Mouse (Mus musculus): Measurements from ENCODE around the gene Git2. TPM values are rescaled to one million over a fixed set of nuclear protein-coding genes. Genes with fewer than 3 reads are reported as not detected.

The Git2 gene
- polyA plus RNA-seq, 1 experiment = 21.6 TPM

DNA sequence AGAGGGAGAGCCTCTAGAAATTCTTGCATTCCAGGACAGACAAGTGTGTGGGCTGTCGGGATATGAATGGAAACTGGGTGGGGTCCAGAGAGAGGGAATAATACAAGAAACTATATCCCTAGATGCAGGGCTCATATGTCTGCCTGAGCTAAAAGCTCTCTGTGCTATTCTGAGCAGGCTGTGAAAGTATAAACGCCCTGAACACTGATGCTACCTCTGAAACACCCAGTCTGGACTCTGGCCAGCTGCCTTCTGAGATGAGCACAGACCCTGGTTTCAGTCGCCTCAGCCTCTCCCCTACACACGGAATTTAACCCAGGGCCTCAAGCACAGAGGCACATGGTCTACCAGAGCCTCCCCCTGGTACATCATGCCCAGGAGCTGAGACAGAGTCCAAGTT is 34.7 kb downstream of the Git2 start:
- no peak overlapping the region for H3K4me2 ChIP-seq (ENCODE audit: low read depth)
- no peaks in the 10 kb centered on the region for H3K27me3 ChIP-seq (ENCODE audit: control insufficient read depth, insufficient read depth, insufficient read length)
- H3K79me2 ChIP-seq (ENCODE audit: control insufficient read depth, insufficient read depth) = no peaks in the 10 kb centered on the region
- peaks cover 25% of the 10 kb centered on the region for H3K36me3 ChIP-seq (ENCODE audit: control insufficient read depth, insufficient read depth)
- no peak overlapping the region for H3ac ChIP-seq (ENCODE audit: control insufficient read depth, insufficient read length)
- TF ChIP-seq MAX (IDR thresholded peaks at IDR 0.05; ENCODE audit: low read depth) (no peak), MYOG (IDR thresholded peaks at IDR 0.05; ENCODE audit: control insufficient read depth in 1 of 3, insufficient read depth in 1 of 3, insufficient read length in 2 of 3, low read depth in 2 of 3) (no peak), POLR2AphosphoS2 (IDR thresholded peaks at IDR 0.05; ENCODE audit: insufficient read length, low read depth) (no peak), TCF12 (IDR thresholded peaks at IDR 0.05; ENCODE audit: insufficient read depth, poor library complexity, severe bottlenecking) (no peak), USF1 (IDR thresholded peaks at IDR 0.05; ENCODE audit: low read depth) (no peak), POLR2A (IDR thresholded peaks at IDR 0.05; ENCODE audit: insufficient read length, low read depth) (no peak), MYOD1 (IDR thresholded peaks at IDR 0.05; ENCODE audit: control insufficient read depth in 1 of 3, insufficient read length in 2 of 3, low read depth in 2 of 3) (no peak), TCF3 (IDR thresholded peaks at IDR 0.05; ENCODE audit: insufficient read length, low read depth) (no peak), SRF (IDR thresholded peaks at IDR 0.05; ENCODE audit: control insufficient read depth, insufficient read length, low read depth) (no peak), E2F4 (IDR thresholded peaks at IDR 0.05; ENCODE audit: insufficient read depth) (no peak), CEBPB (IDR thresholded peaks at IDR 0.05; ENCODE audit: insufficient read depth, poor library complexity, severe bottlenecking) (no peak), REST (IDR thresholded peaks at IDR 0.05; ENCODE audit: insufficient read depth, insufficient read length) (no peak)
- H3K4me3 ChIP-seq = no peak overlapping the region

DNA sequence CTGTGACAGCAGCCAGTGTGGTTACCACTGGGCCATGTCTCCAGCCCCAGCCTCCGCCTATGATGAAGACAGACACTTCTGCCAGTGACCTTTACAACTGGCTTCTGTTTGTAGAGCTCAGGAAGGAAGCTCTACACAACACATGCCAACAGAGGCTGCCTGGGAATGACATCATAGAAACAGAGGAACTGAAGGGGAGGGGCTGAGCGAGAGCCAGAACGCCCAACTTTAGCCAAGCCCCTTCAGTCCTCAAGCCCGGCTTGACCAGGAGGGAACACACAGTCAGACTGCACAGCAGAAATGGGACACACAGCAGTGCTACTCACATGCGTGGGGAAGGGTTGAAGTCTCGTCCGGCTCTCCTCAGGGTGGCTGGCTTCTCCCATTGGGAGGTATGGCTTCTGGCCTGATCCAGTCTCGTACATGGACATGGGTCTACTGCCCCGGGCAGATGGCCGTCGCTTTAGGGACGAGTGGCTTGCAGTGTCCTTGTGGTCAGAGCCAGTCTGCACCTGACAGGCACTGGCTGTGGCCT is 36.5 kb downstream of the Git2 start:
- H3K4me3 ChIP-seq = no peak overlapping the region
- no peaks in the 10 kb centered on the region for H3K27me3 ChIP-seq (ENCODE audit: control insufficient read depth, insufficient read depth, insufficient read length)
- no peak overlapping the region for H3K4me2 ChIP-seq (ENCODE audit: low read depth)
- no peak overlapping the region for H3ac ChIP-seq (ENCODE audit: control insufficient read depth, insufficient read length)
- TF ChIP-seq MYOD1 (IDR thresholded peaks at IDR 0.05; ENCODE audit: control insufficient read depth in 1 of 3, insufficient read length in 2 of 3, low read depth in 2 of 3) = no peak
- TF ChIP-seq TCF3 (IDR thresholded peaks at IDR 0.05; ENCODE audit: insufficient read length, low read depth) = no peak
- TF ChIP-seq USF1 (IDR thresholded peaks at IDR 0.05; ENCODE audit: low read depth) = no peak
- no peak for TF ChIP-seq POLR2A (IDR thresholded peaks at IDR 0.05; ENCODE audit: insufficient read length, low read depth)
- no peak for TF ChIP-seq TCF12 (IDR thresholded peaks at IDR 0.05; ENCODE audit: insufficient read depth, poor library complexity, severe bottlenecking)
- TF ChIP-seq REST (IDR thresholded peaks at IDR 0.05; ENCODE audit: insufficient read depth, insufficient read length) = no peak
- TF ChIP-seq MYOG (IDR thresholded peaks at IDR 0.05; ENCODE audit: control insufficient read depth in 1 of 3, insufficient read depth in 1 of 3, insufficient read length in 2 of 3, low read depth in 2 of 3) = no peak
- no peak for TF ChIP-seq CEBPB (IDR thresholded peaks at IDR 0.05; ENCODE audit: insufficient read depth, poor library complexity, severe bottlenecking)
- no peak for TF ChIP-seq MAX (IDR thresholded peaks at IDR 0.05; ENCODE audit: low read depth)
- TF ChIP-seq POLR2AphosphoS2 (IDR thresholded peaks at IDR 0.05; ENCODE audit: insufficient read length, low read depth) = no peak
- no peak for TF ChIP-seq SRF (IDR thresholded peaks at IDR 0.05; ENCODE audit: control insufficient read depth, insufficient read length, low read depth)
- TF ChIP-seq E2F4 (IDR thresholded peaks at IDR 0.05; ENCODE audit: insufficient read depth) = no peak
- H3K79me2 ChIP-seq (ENCODE audit: control insufficient read depth, insufficient read depth) = no peaks in the 10 kb centered on the region
- H3K36me3 ChIP-seq (ENCODE audit: control insufficient read depth, insufficient read depth) = peaks cover 26% of the 10 kb centered on the region

DNA sequence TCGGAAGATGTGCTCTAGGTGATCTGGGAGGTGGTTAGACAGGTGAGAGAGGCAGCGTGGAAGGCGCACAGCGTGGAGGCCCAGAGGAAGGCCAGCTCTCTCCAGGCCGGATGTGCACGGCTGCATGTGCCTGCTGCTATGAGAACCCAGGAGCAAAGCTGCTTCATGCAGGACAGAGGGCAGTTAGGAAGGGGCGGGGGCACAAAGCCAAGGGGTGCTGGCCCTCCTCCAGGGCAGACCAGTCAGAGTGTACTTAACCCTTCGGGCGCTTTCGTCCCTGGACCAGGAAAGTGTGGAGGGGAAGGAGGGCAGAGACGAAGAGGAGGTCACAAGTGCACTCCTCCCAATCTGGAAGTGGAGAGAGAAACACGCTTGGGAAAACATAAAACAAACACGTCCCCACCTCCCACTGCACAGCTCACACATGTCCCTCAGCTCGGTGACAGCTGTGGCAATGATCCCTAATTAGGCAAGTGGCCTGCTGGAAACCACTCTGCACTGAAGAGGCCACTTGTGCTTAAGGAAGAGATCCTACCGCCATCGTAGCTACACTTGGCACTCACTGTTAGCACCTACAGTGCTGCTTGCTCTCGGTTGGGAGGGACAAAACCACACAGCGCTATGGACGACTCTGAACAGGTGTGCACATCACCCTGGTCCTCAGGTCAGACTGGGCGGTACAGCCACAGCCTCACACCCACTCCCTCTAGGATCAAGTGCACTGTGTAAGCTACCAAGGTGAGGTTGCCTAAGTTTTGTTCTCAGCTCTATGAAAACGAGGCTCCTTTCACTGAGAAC is 38.0 kb downstream of the Git2 start:
- H3K79me2 ChIP-seq (ENCODE audit: control insufficient read depth, insufficient read depth) = no peaks in the 10 kb centered on the region
- H3K4me3 ChIP-seq = no peak overlapping the region
- no peaks in the 10 kb centered on the region for H3K27me3 ChIP-seq (ENCODE audit: control insufficient read depth, insufficient read depth, insufficient read length)
- H3ac ChIP-seq (ENCODE audit: control insufficient read depth, insufficient read length) = no peak overlapping the region
- H3K36me3 ChIP-seq (ENCODE audit: control insufficient read depth, insufficient read depth) = peaks cover 26% of the 10 kb centered on the region
- TF ChIP-seq POLR2AphosphoS2 (IDR thresholded peaks at IDR 0.05; ENCODE audit: insufficient read length, low read depth) (no peak), USF1 (IDR thresholded peaks at IDR 0.05; ENCODE audit: low read depth) (no peak), SRF (IDR thresholded peaks at IDR 0.05; ENCODE audit: control insufficient read depth, insufficient read length, low read depth) (peak; percentile 72), MYOD1 (IDR thresholded peaks at IDR 0.05; ENCODE audit: control insufficient read depth in 1 of 3, insufficient read length in 2 of 3, low read depth in 2 of 3) (peak in 2 of 3 experiments; percentile 44 to 89), POLR2A (IDR thresholded peaks at IDR 0.05; ENCODE audit: insufficient read length, low read depth) (no peak), TCF12 (IDR thresholded peaks at IDR 0.05; ENCODE audit: insufficient read depth, poor library complexity, severe bottlenecking) (peak; percentile 7), MYOG (IDR thresholded peaks at IDR 0.05; ENCODE audit: control insufficient read depth in 1 of 3, insufficient read depth in 1 of 3, insufficient read length in 2 of 3, low read depth in 2 of 3) (peak; percentile 9 to 48 (median 18))
- H3K4me2 ChIP-seq (ENCODE audit: low read depth) = no peak overlapping the region

DNA sequence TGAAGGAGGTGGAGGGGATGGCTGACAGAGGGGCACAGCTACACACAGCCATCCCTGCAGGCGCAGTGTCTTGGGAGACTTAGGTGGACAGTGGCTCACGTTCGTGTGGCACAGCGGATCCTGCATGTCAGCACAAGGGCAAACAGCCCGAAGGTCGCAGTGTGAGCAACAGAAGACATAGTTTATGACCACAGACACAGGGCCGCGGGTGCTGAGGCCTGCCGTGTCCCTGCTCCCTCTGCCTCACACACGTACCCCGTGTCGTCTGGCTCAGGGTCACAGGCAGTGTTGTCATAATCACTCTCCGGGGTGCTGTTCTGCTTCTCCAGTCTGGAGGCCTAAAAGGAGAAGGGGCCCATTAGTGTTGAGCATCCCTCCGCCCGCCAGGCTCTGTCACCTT is 41.7 kb downstream of the Git2 start:
- TF ChIP-seq SRF (IDR thresholded peaks at IDR 0.05; ENCODE audit: control insufficient read depth, insufficient read length, low read depth) (no peak), USF1 (IDR thresholded peaks at IDR 0.05; ENCODE audit: low read depth) (no peak), CEBPB (IDR thresholded peaks at IDR 0.05; ENCODE audit: insufficient read depth, poor library complexity, severe bottlenecking) (no peak), POLR2AphosphoS2 (IDR thresholded peaks at IDR 0.05; ENCODE audit: insufficient read length, low read depth) (no peak)
- Histone ChIP-seq H3ac (ENCODE audit: control insufficient read depth, insufficient read length) (no peak overlapping the region), H3K4me3 (no peak overlapping the region), H3K4me2 (ENCODE audit: low read depth) (no peak overlapping the region), H3K27me3 (ENCODE audit: control insufficient read depth, insufficient read depth, insufficient read length) (no peaks in the 10 kb centered on the region), H3K79me2 (ENCODE audit: control insufficient read depth, insufficient read depth) (no peaks in the 10 kb centered on the region), H3K36me3 (ENCODE audit: control insufficient read depth, insufficient read depth) (peaks cover 21% of the 10 kb centered on the region)

Measured in myocyte (in vitro differentiated cells).